Mouse (Mus musculus) ES-Bruce4 (cell line): ENCODE measurements around the gene Metrnl. TPM values are rescaled to one million over a fixed set of nuclear protein-coding genes. Genes with fewer than 3 reads are reported as not detected.

Experiments used
- H3K27ac ChIP-seq: 2 replicates; pipeline ENCODE4 v1.5.1; 2012; ENCODE audit warnings: low read length, inconsistent platforms; ENCODE audit not compliant: insufficient read depth
- H3K27me3 ChIP-seq: 2 replicates; pipeline ENCODE4 v1.6.1; 2012; ENCODE audit warnings: mild to moderate bottlenecking, low read length, inconsistent platforms; ENCODE audit not compliant: control insufficient read depth, poor library complexity, insufficient read depth, severe bottlenecking
- H3K36me3 ChIP-seq: 2 replicates; pipeline ENCODE4 v1.6.1; 2012; ENCODE audit warnings: inconsistent platforms, mild to moderate bottlenecking, low read length, moderate library complexity; ENCODE audit not compliant: control insufficient read depth, poor library complexity, insufficient read depth, severe bottlenecking
- H3K4me1 ChIP-seq: one replicate; pipeline ENCODE4 v1.8.1; 2011; ENCODE audit warnings: low read length; ENCODE audit not compliant: control insufficient read depth, insufficient read depth
- H3K4me3 ChIP-seq: 2 replicates; pipeline ENCODE4 v1.5.1; 2011; ENCODE audit warnings: low read depth, mild to moderate bottlenecking, low read length
- H3K9ac ChIP-seq: 2 replicates; pipeline ENCODE4 v1.6.1; 2012; ENCODE audit warnings: low read depth, mild to moderate bottlenecking, inconsistent platforms; ENCODE audit not compliant: poor library complexity, severe bottlenecking
- H3K9me3 ChIP-seq: replicated peaks from 2 replicates; pipeline ENCODE4 v1.6.1; 2012; ENCODE audit warnings: mild to moderate bottlenecking, low read length, inconsistent platforms; ENCODE audit not compliant: control insufficient read depth, poor library complexity, insufficient read depth, severe bottlenecking
- CTCF ChIP-seq: IDR thresholded peaks from one replicate; pipeline ENCODE4 v1.8.1; 2011; ENCODE audit warnings: low read depth, low read length
- EP300 ChIP-seq: IDR thresholded peaks from 2 replicates; pipeline ENCODE4 v1.6.1; 2011; ENCODE audit warnings: low read depth, low read length; ENCODE audit not compliant: insufficient read depth
- POLR2A ChIP-seq: IDR thresholded peaks from one replicate; pipeline ENCODE4 v1.8.1; 2011; ENCODE audit warnings: low read length; ENCODE audit not compliant: insufficient read depth
- polyA plus RNA-seq: library from polyadenylated mRNA; stranded (reverse); fragments of >200 nt; gene quantifications from 2 replicates; pipeline ENCODE4 v1.2.4, GENCODE M21; 2011; ENCODE audit warnings: low read depth; ENCODE audit not compliant: missing spikeins, insufficient read depth, insufficient read length

The Metrnl gene
- 2.6 and 3.1 TPM in 2 replicates for polyA plus RNA-seq

GRCm38 (mm10) chr11:121701244-121701643 lies at the start of gene Metrnl:
TSS of gene Metrnl (plus strand) at chr11:121701544.
- H3K36me3 ChIP-seq = no peaks in the 10 kb centered on the region
- H3K27me3 ChIP-seq = 0 out of 2 replicates have a peak, but pooled peaks cover 6% of the 10 kb centered on the region
- peak within 1 kb of the TSS; percentile 7 for H3K9ac ChIP-seq
- H3K4me3 ChIP-seq = peak within 1 kb of the TSS; percentile 73
- no peak for TF ChIP-seq CTCF
- no peak for TF ChIP-seq POLR2A
- no peak for TF ChIP-seq EP300
- no peaks in the 10 kb centered on the region for H3K9me3 ChIP-seq
- no peaks in the 10 kb centered on the region for H3K4me1 ChIP-seq
- H3K27ac ChIP-seq = no peak within 1 kb of the TSS

GRCm38 (mm10) chr11:121651556-121651955 lies 49.8 kb upstream of the Metrnl start:
- Histone ChIP-seq H3K4me1 (peaks cover 2% of the 10 kb centered on the region), H3K4me3 (no peak overlapping the region), H3K9ac (no peak overlapping the region), H3K9me3 (no peaks in the 10 kb centered on the region), H3K27me3 (no peaks in the 10 kb centered on the region), H3K36me3 (peaks cover 5% of the 10 kb centered on the region), H3K27ac (no peak overlapping the region)
- no peak for TF ChIP-seq CTCF

GRCm38 (mm10) chr11:121651983-121652382 lies 49.4 kb upstream of the Metrnl start:
- H3K27me3 ChIP-seq = no peaks in the 10 kb centered on the region
- H3K9ac ChIP-seq = no peak overlapping the region
- no peak overlapping the region for H3K27ac ChIP-seq
- TF ChIP-seq POLR2A (no peak), CTCF (no peak), EP300 (no peak)
- H3K36me3 ChIP-seq = peaks cover 5% of the 10 kb centered on the region
- H3K4me3 ChIP-seq = no peak overlapping the region
- no peaks in the 10 kb centered on the region for H3K9me3 ChIP-seq
- peaks cover 2% of the 10 kb centered on the region for H3K4me1 ChIP-seq

GRCm38 (mm10) chr11:121652547-121653305 lies 48.6 kb upstream of the Metrnl start:
- TF ChIP-seq POLR2A (no peak), CTCF (peak; percentile 76), EP300 (no peak)
- no peak overlapping the region for H3K27ac ChIP-seq
- H3K27me3 ChIP-seq = no peaks in the 10 kb centered on the region
- H3K9me3 ChIP-seq = no peaks in the 10 kb centered on the region
- no peak overlapping the region for H3K9ac ChIP-seq
- H3K4me1 ChIP-seq = peaks cover 2% of the 10 kb centered on the region
- no peak overlapping the region for H3K4me3 ChIP-seq
- peaks cover 5% of the 10 kb centered on the region for H3K36me3 ChIP-seq

GRCm38 (mm10) chr11:121653631-121654030 lies 47.7 kb upstream of the Metrnl start:
- peaks cover 3% of the 10 kb centered on the region for H3K36me3 ChIP-seq
- no peak overlapping the region for H3K4me3 ChIP-seq
- H3K27ac ChIP-seq = no peak overlapping the region
- H3K4me1 ChIP-seq = peaks cover 2% of the 10 kb centered on the region
- TF ChIP-seq POLR2A (no peak), CTCF (no peak), EP300 (no peak)
- H3K27me3 ChIP-seq = no peaks in the 10 kb centered on the region
- no peaks in the 10 kb centered on the region for H3K9me3 ChIP-seq
- H3K9ac ChIP-seq = no peak overlapping the region

GRCm38 (mm10) chr11:121654406-121654945 lies 46.9 kb upstream of the Metrnl start:
- no peak overlapping the region for H3K9ac ChIP-seq
- no peak overlapping the region for H3K27ac ChIP-seq
- no peaks in the 10 kb centered on the region for H3K9me3 ChIP-seq
- H3K4me1 ChIP-seq = peaks cover 2% of the 10 kb centered on the region
- no peak overlapping the region for H3K4me3 ChIP-seq
- H3K27me3 ChIP-seq = no peaks in the 10 kb centered on the region
- no peak for TF ChIP-seq CTCF
- no peak for TF ChIP-seq POLR2A
- H3K36me3 ChIP-seq = peaks cover 3% of the 10 kb centered on the region
